Mouse (Mus musculus) liver, embryonic 12.5 days (tissue): ENCODE results near the gene Med17. TPM values are rescaled to one million over a fixed set of nuclear protein-coding genes. Genes with fewer than 3 reads are reported as not detected.
A peak's percentile ranks its signal among the peaks of the same experiment; 100 is the strongest.

ENCODE experiments used
- ATAC-seq: fragments of 200-750 bp; cut with Nextera tagmentation; 2 replicates; pipeline ENCODE4 v1.8.0; 2017; ENCODE audit warnings: moderate number of reproducible peaks, mild to moderate bottlenecking, moderate library complexity
- H3K27ac ChIP-seq: fragments of 300-500 bp; sonication (generic); 2 replicates; pipeline ENCODE4 v1.5.1; 2016; ENCODE audit warnings: mild to moderate bottlenecking
- H3K27me3 ChIP-seq: fragments of 300-500 bp; sonication (generic); replicated peaks from 2 replicates; pipeline ENCODE4 v1.6.1; 2016; ENCODE audit warnings: mild to moderate bottlenecking, moderate library complexity
- H3K36me3 ChIP-seq: fragments of 300-500 bp; sonication (generic); 2 replicates; pipeline ENCODE4 v1.6.1; 2016; ENCODE audit warnings: mild to moderate bottlenecking, moderate library complexity
- H3K4me1 ChIP-seq: fragments of 300-500 bp; sonication (generic); 2 replicates; pipeline ENCODE4 v1.6.1; 2016
- H3K4me2 ChIP-seq: fragments of 300-500 bp; sonication (generic); 2 replicates; pipeline ENCODE4 v1.6.1; 2016; ENCODE audit warnings: mild to moderate bottlenecking, moderate library complexity
- H3K4me3 ChIP-seq: fragments of 300-500 bp; sonication (generic); 2 replicates; pipeline ENCODE4 v1.5.1; 2016; ENCODE audit warnings: mild to moderate bottlenecking, moderate library complexity
- H3K9ac ChIP-seq: fragments of 300-500 bp; sonication (generic); 2 replicates; pipeline ENCODE4 v1.6.1; 2016; ENCODE audit warnings: mild to moderate bottlenecking, moderate library complexity
- H3K9me3 ChIP-seq: fragments of 300-500 bp; sonication (generic); replicated peaks from 2 replicates; pipeline ENCODE4 v1.6.1; 2016; ENCODE audit warnings: mild to moderate bottlenecking, moderate library complexity
- WGBS: fragments of 180-500 bp; shearing (Covaris S2); methylation state at CpG from one replicate; pipeline ENCODE4 v1.1.7; 2016; ENCODE audit not compliant: insufficient replicate concordance; 5-methylcytosine and 5-hydroxymethylcytosine counted together
- polyA plus RNA-seq: library from polyadenylated mRNA; unstranded; fragments of >200 nt; fragmentation: Nextera tagmentation; extraction: Ambion mirVana; gene quantifications from 2 replicates; pipeline ENCODE4 v1.2.1, GENCODE M21; 2016

Gene Med17
- polyA plus RNA-seq, 1 experiment from 2014 or later: 29.2 TPM

GRCm38 (mm10) chr9:15242130-15242529, 37.6 kb downstream of the Med17 start:
- Histone ChIP-seq H3K4me1 (peaks cover 35% of the 10 kb centered on the region), H3K9ac (no peak overlapping the region), H3K4me3 (no peak overlapping the region), H3K36me3 (no peaks in the 10 kb centered on the region), H3K27ac (no peak overlapping the region), H3K9me3 (no peaks in the 10 kb centered on the region), H3K27me3 (peaks cover 33% of the 10 kb centered on the region), H3K4me2 (no peak overlapping the region)
- ATAC-seq: no peak
- 32% methylated on average over 1 of the region's 1 CpGs for WGBS

DNA sequence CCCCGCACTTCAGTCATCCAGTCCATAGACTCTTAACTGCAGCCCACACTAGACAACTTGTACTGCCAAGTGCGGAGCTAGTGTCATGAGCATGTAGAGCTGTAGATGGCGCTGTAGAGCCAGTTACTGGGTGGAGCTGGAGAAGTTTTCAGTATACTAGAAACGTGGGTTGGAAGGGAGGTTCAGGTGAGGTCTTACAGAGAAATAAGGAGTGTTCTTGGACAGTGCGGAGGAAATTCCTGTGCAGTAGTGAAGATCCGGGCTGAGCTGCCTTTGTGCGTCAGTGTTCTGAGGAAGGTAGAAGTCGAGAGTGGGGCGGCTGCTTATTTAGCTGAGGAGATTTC, 38.2 kb downstream of the Med17 start:
- 40% methylated on average over 9 of the region's 9 CpGs for WGBS
- ATAC-seq: peak; percentile 50; the same call in 1 of the 2 replicates
- Histone ChIP-seq H3K9me3 (no peaks in the 10 kb centered on the region), H3K4me1 (peaks cover 35% of the 10 kb centered on the region), H3K4me2 (no peak overlapping the region), H3K36me3 (no peaks in the 10 kb centered on the region), H3K27ac (no peak overlapping the region), H3K27me3 (peaks cover 38% of the 10 kb centered on the region), H3K9ac (no peak overlapping the region), H3K4me3 (no peak overlapping the region)

DNA sequence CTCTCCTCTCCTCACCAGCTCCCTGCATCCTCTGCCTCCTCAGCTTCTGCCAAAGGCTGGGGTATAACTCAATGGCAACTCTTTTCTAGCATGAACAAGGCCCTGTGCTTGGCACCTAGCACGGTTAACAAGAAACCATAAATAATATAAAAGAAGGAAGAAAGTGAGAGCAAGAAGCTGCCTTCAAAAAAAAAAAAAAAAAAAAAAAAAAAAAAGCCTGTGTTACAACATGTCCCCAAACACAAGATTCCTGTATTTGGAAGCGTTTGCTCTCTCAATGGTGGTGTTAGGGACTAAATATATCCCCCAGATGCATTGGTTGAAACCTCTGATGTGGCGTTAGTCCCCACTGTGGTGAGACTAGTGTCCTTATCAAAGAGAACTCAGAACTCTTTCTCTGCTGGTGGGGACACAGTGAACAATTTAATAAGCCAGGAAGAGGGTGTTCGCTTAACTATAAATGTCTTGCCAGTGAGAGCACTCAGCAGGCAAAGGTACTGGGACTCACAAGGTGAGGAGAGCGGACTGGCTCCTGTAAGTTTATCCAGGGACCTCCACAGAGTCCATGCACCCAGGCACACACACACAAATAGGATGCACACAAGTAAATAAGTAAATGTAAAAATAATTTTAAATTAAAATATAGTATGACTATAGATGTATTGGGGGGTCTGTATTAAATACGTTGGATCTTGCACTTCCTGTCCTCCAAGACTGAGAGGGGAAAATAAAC, 38.7 kb downstream of the Med17 start:
- Histone ChIP-seq H3K27ac (no peak overlapping the region), H3K9ac (no peak overlapping the region), H3K4me2 (no peak overlapping the region), H3K27me3 (peaks cover 40% of the 10 kb centered on the region), H3K9me3 (no peaks in the 10 kb centered on the region), H3K36me3 (no peaks in the 10 kb centered on the region), H3K4me3 (no peak overlapping the region), H3K4me1 (peaks cover 35% of the 10 kb centered on the region)
- WGBS: 40% methylated on average over 6 of the region's 6 CpGs
- no peak for ATAC-seq

DNA sequence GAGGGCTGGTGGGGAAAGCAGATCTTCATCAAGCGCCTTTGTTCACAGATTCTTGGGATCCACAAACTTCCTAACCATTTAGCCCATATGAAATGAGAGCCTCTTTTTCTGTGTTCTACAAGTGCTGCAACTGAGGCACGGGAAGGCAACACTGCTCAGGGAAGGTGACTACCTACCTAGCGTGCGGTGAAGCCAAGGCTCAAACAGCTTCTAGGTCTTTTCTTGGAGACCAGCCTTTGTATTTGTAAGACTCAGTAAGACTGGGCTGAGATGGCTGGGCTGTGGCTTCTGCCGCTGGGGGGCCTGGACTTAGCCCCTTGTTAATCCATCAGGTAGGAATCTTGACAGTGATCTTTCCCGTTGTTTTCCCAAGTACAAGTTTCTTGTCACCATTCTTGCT, 39.7 kb downstream of the Med17 start:
- 78% methylated on average over 6 of the region's 6 CpGs for WGBS
- no peak overlapping the region for H3K4me2 ChIP-seq
- H3K27ac ChIP-seq: no peak overlapping the region
- no peak overlapping the region for H3K4me3 ChIP-seq
- H3K9me3 ChIP-seq: no peaks in the 10 kb centered on the region
- ATAC-seq: no peak
- no peaks in the 10 kb centered on the region for H3K36me3 ChIP-seq
- peaks cover 40% of the 10 kb centered on the region for H3K27me3 ChIP-seq
- peaks cover 25% of the 10 kb centered on the region for H3K4me1 ChIP-seq
- H3K9ac ChIP-seq: no peak overlapping the region

DNA sequence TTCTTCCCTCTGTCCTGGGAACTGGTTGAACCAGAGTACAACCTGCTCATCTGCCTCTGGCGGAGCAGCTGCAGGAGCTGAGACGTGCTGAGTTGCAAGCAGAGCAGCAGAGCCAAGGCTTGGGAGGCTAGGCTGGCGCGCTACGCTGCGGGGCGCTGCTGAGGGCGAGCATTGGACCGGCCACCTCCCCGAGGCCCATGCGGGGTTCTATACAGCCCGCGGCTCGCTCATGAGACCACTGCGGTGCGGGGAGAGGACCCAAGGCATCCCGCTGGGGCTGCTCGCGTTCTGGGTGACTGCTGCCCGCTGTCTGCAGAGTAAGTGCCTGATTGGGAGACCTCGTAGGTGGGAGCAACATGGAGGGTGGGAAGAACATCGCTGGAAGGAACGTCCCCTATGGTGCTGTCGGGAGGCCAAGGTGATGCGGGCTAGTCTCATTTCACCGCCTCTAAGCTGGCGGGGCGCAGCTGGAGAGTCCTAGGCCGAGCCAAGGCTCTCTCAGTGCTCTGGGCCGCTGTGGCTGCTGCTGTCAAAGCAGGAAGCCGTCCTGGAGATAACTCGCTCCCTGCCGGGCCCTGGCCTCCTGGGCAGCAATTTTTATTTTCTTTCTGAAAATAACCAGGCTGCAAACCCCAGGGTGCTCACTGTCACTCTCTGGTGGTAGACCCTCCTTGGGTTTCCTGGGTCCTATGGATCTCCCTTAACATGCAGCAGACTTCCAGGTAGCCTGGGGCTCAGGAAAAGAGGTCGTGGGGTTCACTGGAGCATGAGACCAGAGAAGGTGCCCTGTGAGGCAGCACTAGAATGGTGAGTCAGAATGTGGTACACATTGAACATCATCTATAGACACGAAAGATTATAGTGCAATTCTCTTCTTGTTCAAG, 40.4 kb downstream of the Med17 start, which contains the start of gene Vstm5:
TSS of gene Vstm5 (plus strand) at position 4 of the 884 bp plus-strand sequence.
- WGBS: 3% methylated on average over 35 of the region's 35 CpGs
- ATAC-seq: peak; percentile 54
- Histone ChIP-seq H3K9me3 (no peaks in the 10 kb centered on the region), H3K4me2 (peak within 1 kb of the TSS; percentile 75), H3K4me1 (peaks cover 24% of the 10 kb centered on the region), H3K36me3 (no peaks in the 10 kb centered on the region), H3K27ac (peak within 1 kb of the TSS; percentile 4; the same call in 1 of the 2 replicates), H3K9ac (peak within 1 kb of the TSS; percentile 42; the same call in 1 of the 2 replicates), H3K4me3 (peak within 1 kb of the TSS; percentile 48), H3K27me3 (peaks cover 40% of the 10 kb centered on the region)

GRCm38 (mm10) chr9:15238297-15238990, 41.3 kb downstream of the Med17 start:
- Histone ChIP-seq H3K4me1 (peaks cover 24% of the 10 kb centered on the region), H3K27ac (no peak overlapping the region), H3K9me3 (no peaks in the 10 kb centered on the region), H3K4me3 (peak overlapping the region; percentile 48), H3K36me3 (no peaks in the 10 kb centered on the region), H3K4me2 (peak overlapping the region; percentile 75), H3K27me3 (peaks cover 40% of the 10 kb centered on the region), H3K9ac (peak overlapping the region; percentile 42; the same call in 1 of the 2 replicates)
- WGBS: 59% methylated on average over 16 of the region's 16 CpGs
- no peak for ATAC-seq

DNA sequence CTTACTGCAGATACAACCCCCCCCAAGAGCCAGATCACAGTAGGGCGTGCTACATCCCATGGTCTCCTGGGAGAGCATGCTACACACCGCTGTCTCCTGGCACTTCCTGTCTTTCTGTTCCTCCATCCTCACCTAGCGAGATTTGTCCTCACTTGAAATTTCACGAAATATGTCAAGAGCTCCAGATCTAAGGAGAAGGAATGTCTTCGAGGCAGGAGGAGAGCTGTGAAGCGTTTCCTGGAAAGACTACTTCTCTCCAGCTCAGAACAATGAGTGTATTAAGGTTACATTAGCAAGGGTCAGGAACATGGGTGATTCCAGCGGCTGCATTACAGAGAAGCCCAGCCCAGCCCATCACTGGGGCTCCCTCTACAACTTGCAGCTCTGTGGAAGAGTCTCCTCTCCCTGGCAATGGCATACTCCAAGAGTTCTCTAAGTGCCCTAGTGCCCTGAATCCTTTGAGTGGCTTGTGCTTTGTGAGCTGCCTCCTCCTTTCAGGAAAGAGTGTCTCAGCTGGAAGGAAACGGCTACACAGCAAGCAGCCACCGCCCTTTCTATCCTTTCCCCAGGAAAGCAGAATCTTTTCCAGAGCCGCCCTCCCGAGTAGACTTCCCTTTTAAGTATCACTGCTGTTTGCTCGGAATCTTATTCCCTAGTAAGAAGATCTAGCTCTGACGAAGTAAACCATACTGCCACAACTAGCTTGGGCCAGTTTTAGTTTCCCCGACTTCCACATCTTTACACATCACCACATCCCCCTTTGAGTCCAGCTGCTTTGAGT, 42.0 kb downstream of the Med17 start:
- no peaks in the 10 kb centered on the region for H3K36me3 ChIP-seq
- WGBS: 38% methylated on average over 14 of the region's 14 CpGs
- H3K27ac ChIP-seq: no peak overlapping the region
- peaks cover 40% of the 10 kb centered on the region for H3K27me3 ChIP-seq
- H3K4me1 ChIP-seq: peaks cover 24% of the 10 kb centered on the region
- no peak overlapping the region for H3K4me3 ChIP-seq
- no peaks in the 10 kb centered on the region for H3K9me3 ChIP-seq
- ATAC-seq: no peak
- H3K4me2 ChIP-seq: no peak overlapping the region
- no peak overlapping the region for H3K9ac ChIP-seq

GRCm38 (mm10) chr9:15235986-15236385, 43.7 kb downstream of the Med17 start:
- no peak overlapping the region for H3K9ac ChIP-seq
- H3K27ac ChIP-seq: no peak overlapping the region
- 0 out of 2 replicates have a peak, but pooled peaks cover 3% of the 10 kb centered on the region for H3K9me3 ChIP-seq
- peaks cover 40% of the 10 kb centered on the region for H3K27me3 ChIP-seq
- WGBS: 47% methylated on average over 3 of the region's 3 CpGs
- H3K4me2 ChIP-seq: no peak overlapping the region
- no peak for ATAC-seq
- peaks cover 16% of the 10 kb centered on the region; the same call in 1 of the 2 replicates for H3K4me1 ChIP-seq
- H3K4me3 ChIP-seq: no peak overlapping the region
- no peaks in the 10 kb centered on the region for H3K36me3 ChIP-seq

- Histone ChIP-seq H3K9me3 (0 out of 2 replicates have a peak, but pooled peaks cover 3% of the 10 kb centered on the region), H3K4me3 (no peak overlapping the region), H3K4me2 (no peak overlapping the region), H3K27me3 (peaks cover 22% of the 10 kb centered on the region), H3K36me3 (no peaks in the 10 kb centered on the region), H3K9ac (no peak overlapping the region), H3K4me1 (peaks cover 4% of the 10 kb centered on the region; the same call in 1 of the 2 replicates), H3K27ac (no peak overlapping the region)
- ATAC-seq: no peak
- 83% methylated on average over 1 of the region's 1 CpGs for WGBS
Measured at GRCm38 (mm10) chr9:15233604-15234003, 46.1 kb downstream of the Med17 start.

DNA sequence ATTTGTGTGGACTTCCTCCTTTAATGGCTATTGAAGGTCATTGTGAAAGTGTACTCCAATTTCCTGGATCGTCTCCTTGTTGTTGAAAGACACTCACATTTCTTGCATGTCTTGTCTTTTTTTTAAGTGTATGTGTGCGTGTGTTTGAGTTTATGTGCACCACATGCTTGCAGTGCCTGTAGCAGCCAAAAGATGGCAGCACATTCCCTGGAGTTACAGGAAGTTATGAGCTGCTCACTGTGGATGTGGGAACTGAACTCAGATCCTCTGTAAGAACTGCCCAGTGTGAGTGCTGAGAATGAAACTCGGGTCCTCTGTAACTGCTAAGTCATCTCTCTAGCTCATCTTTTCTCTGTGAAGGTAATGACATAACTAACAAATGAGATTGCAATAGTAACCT, 47.3 kb downstream of the Med17 start:
- H3K9ac ChIP-seq: no peak overlapping the region
- H3K27ac ChIP-seq: no peak overlapping the region
- no peak overlapping the region for H3K4me3 ChIP-seq
- WGBS: 66% methylated on average over 3 of the region's 3 CpGs
- H3K4me1 ChIP-seq: no peaks in the 10 kb centered on the region
- H3K9me3 ChIP-seq: 0 out of 2 replicates have a peak, but pooled peaks cover 3% of the 10 kb centered on the region
- ATAC-seq: no peak
- H3K4me2 ChIP-seq: no peak overlapping the region
- H3K27me3 ChIP-seq: peaks cover 10% of the 10 kb centered on the region
- no peaks in the 10 kb centered on the region for H3K36me3 ChIP-seq

GRCm38 (mm10) chr9:15224912-15225311, 54.8 kb downstream of the Med17 start:
- Histone ChIP-seq H3K4me1 (no peaks in the 10 kb centered on the region), H3K9ac (no peak overlapping the region), H3K9me3 (0 out of 2 replicates have a peak, but pooled peaks cover 5% of the 10 kb centered on the region), H3K4me3 (no peak overlapping the region), H3K36me3 (no peaks in the 10 kb centered on the region), H3K27ac (no peak overlapping the region), H3K4me2 (no peak overlapping the region), H3K27me3 (no peaks in the 10 kb centered on the region)
- WGBS: 25% methylated on average over 2 of the region's 2 CpGs
- ATAC-seq: no peak
